Mouse (Mus musculus): ENCODE results near the gene Serpina1b. TPM values are rescaled to one million over a fixed set of nuclear protein-coding genes. Genes with fewer than 3 reads are reported as not detected.
"Not testable (repeated sequence)": the region's sequence is repeated elsewhere in the genome, so short reads cannot be mapped to it uniquely, and the experiment has no call there.

Gene Serpina1b
- not detected for total RNA-seq (2021)

GRCm38 (mm10) chr12:103830273-103830672 is at the start of gene Serpina1b:
Serpina1b (minus strand) TSS chr12:103830373.
- intact Hi-C loops (cut with DNase I) = not testable (repeated sequence)

GRCm38 (mm10) chr12:103866873-103867272 is 36.7 kb upstream of the Serpina1b start:
- intact Hi-C loops (cut with DNase I) = not testable (repeated sequence)

More at GRCm38 (mm10) chr12:103830273-103830672, at the start of gene Serpina1b:
- not testable (repeated sequence) for DNase-seq (ENCODE audit: low spot score)

GRCm38 (mm10) chr12:103863101-103863974 is 33.2 kb upstream of the Serpina1b start, which contains the start of gene Serpina1a:
Serpina1a (minus strand) TSS chr12:103863562.
- DNase-seq (ENCODE audit: low spot score); intact Hi-C loops (cut with DNase I): not testable (repeated sequence)

More at GRCm38 (mm10) chr12:103866873-103867272, 36.7 kb upstream of the Serpina1b start:
- not testable (repeated sequence) for DNase-seq (ENCODE audit: low spot score)

- no peak for DNase-seq (ENCODE audit: low spot score)
- intact Hi-C loops (cut with DNase I) = no loop called here
Observed at GRCm38 (mm10) chr12:103860976-103861375, 30.8 kb upstream of the Serpina1b start.

GRCm38 (mm10) chr12:103860571-103860970 is 30.4 kb upstream of the Serpina1b start:
- intact Hi-C loops (cut with DNase I); DNase-seq (ENCODE audit: low spot score): not testable (repeated sequence)

GRCm38 (mm10) chr12:103859584-103859983 is 29.4 kb upstream of the Serpina1b start:
- DNase-seq (ENCODE audit: low spot score); intact Hi-C loops (cut with DNase I): not testable (repeated sequence)

GRCm38 (mm10) chr12:103853032-103853431 is 22.9 kb upstream of the Serpina1b start:
- DNase-seq (ENCODE audit: low spot score); intact Hi-C loops (cut with DNase I): not testable (repeated sequence)

- DNase-seq (ENCODE audit: low spot score); intact Hi-C loops (cut with DNase I): not testable (repeated sequence)
Observed at GRCm38 (mm10) chr12:103827661-103828372, 2.4 kb downstream of the Serpina1b start.

- intact Hi-C loops (cut with DNase I); DNase-seq (ENCODE audit: low spot score): not testable (repeated sequence)
Observed at GRCm38 (mm10) chr12:103823826-103824225, 6.3 kb downstream of the Serpina1b start.

GRCm38 (mm10) chr12:103773246-103773851 is 56.8 kb downstream of the Serpina1b start, which contains the start of gene Serpina1d:
Serpina1d (minus strand) TSS chr12:103773592.
- intact Hi-C loops (cut with DNase I); DNase-seq (ENCODE audit: low spot score): not testable (repeated sequence)

GRCm38 (mm10) chr12:103770597-103770996 is 59.6 kb downstream of the Serpina1b start:
- DNase-seq (ENCODE audit: low spot score); intact Hi-C loops (cut with DNase I): not testable (repeated sequence)

GRCm38 (mm10) chr12:103763083-103763482 is 67.1 kb downstream of the Serpina1b start:
- DNase-seq (ENCODE audit: low spot score); intact Hi-C loops (cut with DNase I): not testable (repeated sequence)

- DNase-seq (ENCODE audit: low spot score); intact Hi-C loops (cut with DNase I): not testable (repeated sequence)
Observed at GRCm38 (mm10) chr12:103760316-103760715, 69.9 kb downstream of the Serpina1b start.

GRCm38 (mm10) chr12:103745957-103746356 is 84.2 kb downstream of the Serpina1b start:
- DNase-seq (ENCODE audit: low spot score); intact Hi-C loops (cut with DNase I): not testable (repeated sequence)

- DNase-seq (ENCODE audit: low spot score); intact Hi-C loops (cut with DNase I): not testable (repeated sequence)
Observed at GRCm38 (mm10) chr12:103737791-103738580, 92.2 kb downstream of the Serpina1b start.

GRCm38 (mm10) chr12:103735566-103735965 is 94.6 kb downstream of the Serpina1b start:
- intact Hi-C loops (cut with DNase I); DNase-seq (ENCODE audit: low spot score): not testable (repeated sequence)

GRCm38 (mm10) chr12:103735101-103735500 is 95.1 kb downstream of the Serpina1b start:
- intact Hi-C loops (cut with DNase I); DNase-seq (ENCODE audit: low spot score): not testable (repeated sequence)

- intact Hi-C loops (cut with DNase I) = no loop called here
- DNase-seq (ENCODE audit: low spot score) = no peak
Observed at GRCm38 (mm10) chr12:103711537-103711936, 118.6 kb downstream of the Serpina1b start.

GRCm38 (mm10) chr12:103710405-103710804 is 119.8 kb downstream of the Serpina1b start:
- no peak for DNase-seq (ENCODE audit: low spot score)
- intact Hi-C loops (cut with DNase I) = no loop called here

All from heart, postnatal 25 days (tissue).